Mouse (Mus musculus) spleen, postnatal 10 days (tissue): ENCODE measurements around the gene Rhod.
"Not testable (repeated sequence)": the region's sequence is repeated elsewhere in the genome, so short reads cannot be mapped to it uniquely, and the experiment has no call there.

Experiments
- DNase-seq, 2 experiments: peaks; one replicate each; pipeline ENCODE4 v3.0.0; 2021 to 2022; ENCODE audit warnings: low spot score in 2 of 2

The Rhod gene

GRCm38 (mm10) chr19:4439161-4439801 lies at the start of gene Rhod:
Gene Rhod (minus strand): TSS chr19:4439432.
- DNase-seq, result peak in 1 of 2 experiments; percentile 37

DNA sequence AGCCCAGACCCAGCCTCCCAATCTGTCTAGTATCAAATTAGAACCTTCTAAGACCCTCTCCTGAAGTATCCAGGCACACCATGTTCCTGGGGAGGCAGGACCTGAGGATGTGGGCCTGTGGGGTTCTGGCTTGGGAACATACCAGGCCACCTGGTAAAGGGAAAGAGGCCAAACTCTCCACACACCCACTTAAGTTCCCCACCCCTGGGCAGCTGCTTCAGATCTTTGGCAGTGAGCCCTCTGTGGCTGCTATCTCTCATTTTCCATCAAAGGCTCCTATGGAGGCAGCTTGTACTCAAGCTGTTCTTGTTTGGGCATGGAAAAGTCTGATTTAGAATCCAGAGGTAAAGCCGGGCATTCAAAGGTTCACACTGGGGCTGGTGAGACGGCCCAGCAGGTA lies 48.6 kb upstream of the Rhod start:
- no peak for DNase-seq

DNA sequence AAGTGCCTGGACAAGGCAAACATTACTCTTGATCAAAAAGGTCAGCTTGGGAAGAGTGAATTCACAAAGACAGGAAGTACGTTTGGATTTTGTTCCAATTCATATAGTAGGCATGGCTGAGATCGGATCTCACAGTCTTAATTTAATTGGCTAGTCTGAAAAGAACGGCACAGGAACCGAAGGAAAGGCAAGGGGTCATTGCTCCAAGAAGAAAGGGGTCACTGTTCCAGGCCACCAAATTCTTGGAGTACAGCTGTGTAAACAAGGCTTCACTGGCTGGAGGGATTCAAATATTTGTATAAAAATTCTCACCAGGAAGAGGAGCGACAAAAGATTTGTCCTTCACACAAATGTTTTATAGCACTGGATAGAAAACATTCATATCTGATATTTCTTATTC lies 45.8 kb upstream of the Rhod start:
- no peak for DNase-seq

DNA sequence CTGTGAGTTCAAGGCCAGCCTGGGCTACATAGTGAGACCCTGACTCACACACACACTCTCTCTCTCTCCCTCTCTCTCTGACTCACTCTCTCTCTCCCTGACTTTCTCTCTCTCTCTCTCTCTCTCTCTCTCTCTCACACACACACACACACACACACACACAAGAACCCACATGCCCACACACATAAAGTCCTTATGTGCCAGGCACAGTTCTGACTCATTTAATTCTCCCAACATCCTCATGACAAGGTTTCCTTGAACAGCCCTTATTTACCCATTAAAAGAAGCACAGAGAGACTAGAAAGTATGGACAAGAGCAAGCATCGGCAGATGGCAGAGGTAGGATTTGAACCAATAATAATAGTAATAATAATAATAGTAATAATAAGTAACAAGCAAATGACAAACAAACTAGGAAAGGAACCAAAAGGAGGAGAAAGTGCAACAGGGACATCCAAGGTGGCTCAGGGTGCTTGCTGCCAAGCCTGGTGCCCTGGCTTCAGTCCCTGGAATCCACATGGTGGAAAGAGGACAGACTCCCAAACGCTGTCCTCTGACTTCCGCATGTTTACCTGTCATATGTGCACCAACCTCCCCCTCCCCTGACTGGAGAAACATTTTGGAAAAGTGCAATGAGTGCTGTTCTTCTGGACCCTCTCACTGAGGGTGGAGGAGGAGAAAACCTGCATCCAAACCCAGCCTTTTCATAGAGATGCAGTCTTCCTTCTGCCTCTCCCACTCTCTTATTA lies 43.1 kb upstream of the Rhod start:
- DNase-seq, result no peak

DNA sequence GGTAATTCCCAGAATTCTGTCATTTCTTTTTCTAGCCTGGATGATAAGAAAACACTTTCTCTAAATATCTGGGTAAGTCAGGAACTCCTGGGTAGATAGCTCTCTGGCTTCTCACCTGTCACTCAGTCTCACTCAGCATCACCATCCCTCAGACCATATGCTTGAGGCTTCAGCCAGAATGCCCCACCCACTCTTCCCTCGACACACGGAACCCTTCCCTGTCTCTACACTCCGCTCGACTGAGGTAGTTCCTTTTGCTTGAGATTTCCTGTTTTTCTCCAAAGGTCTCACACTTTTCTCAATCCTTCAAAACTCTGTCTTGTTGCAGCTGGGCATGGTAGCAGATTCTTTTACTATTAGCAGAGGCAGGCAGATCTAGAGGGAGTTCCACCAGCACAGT lies 42.1 kb upstream of the Rhod start:
- DNase-seq, result no peak

- DNase-seq, result no peak
Measured at GRCm38 (mm10) chr19:4480041-4480440, 40.8 kb upstream of the Rhod start.

DNA sequence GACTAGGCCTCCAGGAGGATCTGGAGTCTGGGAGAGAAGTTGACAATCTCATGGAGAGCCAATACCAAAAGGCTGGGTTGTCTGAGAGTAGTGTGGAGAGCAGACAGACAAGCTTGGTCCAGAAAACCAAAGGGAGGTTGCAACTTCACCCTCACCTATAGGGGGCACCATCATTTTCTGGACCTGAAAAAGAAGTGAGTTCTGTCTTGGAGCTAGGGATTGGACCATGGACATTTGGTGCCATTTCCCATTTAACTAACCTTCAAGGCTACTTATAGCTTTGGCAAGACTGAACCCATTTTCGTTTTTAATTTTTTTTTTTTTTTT lies 38.9 kb upstream of the Rhod start:
- no peak for DNase-seq

DNA sequence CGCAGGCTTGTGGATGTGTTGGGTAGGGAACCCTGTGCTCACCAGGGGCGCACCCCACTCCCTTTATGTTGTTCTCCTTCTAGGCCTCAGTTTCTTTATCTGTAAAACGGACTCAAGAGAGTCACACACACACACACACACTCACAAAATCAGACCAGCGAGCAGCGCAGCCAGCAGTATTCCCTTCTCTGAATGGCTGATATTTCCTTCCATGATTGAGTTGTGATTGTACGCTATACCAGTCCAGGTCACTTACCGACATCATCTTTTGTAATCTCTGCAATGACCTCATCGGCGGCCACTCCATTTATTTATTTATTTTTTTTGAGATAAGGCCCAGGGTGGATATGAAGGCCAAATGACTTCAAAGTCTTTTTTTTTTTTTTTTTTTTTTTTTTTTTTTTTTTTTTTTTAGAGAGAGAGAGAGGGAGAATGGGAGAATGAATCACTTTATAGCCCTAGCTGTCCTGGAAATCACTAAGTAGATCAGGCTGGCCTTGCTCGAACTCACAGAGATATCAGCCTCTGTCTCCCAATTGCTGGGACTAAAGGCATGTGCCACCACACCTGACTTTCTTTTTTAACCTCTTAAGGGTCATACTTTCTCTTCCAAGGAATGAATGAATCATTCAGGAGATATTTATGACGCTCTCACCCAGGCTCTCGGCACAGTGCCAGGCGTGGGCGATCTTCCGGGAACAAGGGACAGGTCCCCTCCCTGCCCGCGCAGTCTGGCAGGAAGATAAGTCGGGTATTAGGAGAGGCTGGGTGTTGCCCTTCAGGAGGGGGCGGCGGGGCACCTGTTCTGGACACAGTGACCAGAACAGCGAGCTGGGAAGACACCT lies 38.3 kb upstream of the Rhod start, which contains the start of gene Syt12:
Gene Syt12, minus strand, starts transcription at position 103 of the 845 bp plus-strand sequence.
- peak in 1 of 2 experiments; percentile 20 for DNase-seq

DNA sequence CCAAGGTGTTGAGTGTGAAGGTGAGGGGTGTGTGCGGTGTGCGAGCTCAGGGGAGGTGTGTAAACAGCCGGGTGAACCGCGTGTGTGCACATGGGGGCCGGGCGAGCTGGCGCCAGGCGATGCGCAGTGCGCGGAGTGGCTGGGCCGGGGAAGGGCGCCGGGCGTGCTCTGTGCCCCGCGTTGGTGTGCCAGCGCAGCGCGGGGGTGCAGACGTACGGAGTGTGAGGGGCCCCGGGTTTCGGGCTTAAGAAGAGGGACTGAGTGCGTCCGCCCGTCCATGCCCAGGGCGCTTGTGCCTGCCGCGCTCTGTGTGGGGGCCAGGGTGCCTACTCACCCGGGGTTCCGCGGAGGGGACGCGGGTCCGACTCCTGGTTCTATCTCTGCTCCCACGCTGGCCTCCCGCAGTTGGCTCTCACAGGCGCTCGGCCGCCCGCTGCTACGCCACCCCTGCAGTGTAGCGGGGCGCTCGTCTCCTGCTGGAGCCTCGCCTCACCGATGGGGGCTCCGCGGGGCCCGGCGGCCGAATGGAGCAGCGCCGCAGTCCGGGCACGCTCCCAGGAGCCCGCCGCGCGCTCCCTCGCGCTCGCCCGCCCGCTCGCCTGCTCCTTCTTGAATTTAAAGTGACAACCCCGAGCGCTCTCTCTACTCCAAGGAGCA lies 37.5 kb upstream of the Rhod start:
- DNase-seq, result no peak

- DNase-seq, result no peak
Measured at GRCm38 (mm10) chr19:4475224-4475925, 36.1 kb upstream of the Rhod start.

DNA sequence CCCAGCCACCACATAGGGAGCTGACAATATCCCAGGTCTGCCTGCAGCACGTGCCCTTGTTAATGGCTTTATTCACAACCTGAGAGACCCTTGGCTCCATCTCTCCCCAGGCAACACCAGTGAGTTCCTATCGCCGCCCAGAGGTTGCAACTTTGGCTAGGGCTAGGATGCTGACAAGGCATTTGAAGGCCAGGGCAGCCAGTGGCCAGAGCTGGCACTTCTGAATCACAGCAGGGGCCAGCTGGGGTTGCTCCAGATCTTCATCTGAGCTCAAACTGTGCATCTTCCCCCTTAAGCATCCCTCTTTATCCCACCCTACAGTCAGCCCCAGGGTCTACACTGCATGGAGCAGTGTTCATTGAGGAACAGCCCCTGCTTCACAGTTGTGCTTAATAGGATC lies 35.5 kb upstream of the Rhod start:
- no peak for DNase-seq

- no peak for DNase-seq
Measured at GRCm38 (mm10) chr19:4473549-4473948, 34.3 kb upstream of the Rhod start.

DNA sequence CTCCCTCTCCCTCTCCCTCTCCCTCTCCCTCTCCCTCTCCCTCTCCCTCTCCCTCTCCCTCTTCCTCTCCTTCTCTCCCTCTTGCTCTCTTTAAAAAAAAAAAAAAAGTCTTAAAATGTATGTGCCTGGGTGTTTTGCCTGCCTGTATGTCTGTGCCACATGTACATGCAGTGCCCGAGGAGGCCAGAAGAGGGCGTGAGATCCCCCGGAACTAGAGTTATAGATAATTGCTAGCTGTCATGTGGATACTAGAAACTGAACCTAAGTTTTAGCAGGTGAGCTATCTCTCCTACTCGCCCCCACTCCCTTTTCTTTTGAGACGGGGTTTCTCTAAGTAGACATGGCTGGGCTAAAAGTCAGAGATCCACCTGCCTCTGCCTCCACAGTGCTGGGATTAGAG lies 29.1 kb upstream of the Rhod start:
- DNase-seq, result peak; percentile 19 to 67

DNA sequence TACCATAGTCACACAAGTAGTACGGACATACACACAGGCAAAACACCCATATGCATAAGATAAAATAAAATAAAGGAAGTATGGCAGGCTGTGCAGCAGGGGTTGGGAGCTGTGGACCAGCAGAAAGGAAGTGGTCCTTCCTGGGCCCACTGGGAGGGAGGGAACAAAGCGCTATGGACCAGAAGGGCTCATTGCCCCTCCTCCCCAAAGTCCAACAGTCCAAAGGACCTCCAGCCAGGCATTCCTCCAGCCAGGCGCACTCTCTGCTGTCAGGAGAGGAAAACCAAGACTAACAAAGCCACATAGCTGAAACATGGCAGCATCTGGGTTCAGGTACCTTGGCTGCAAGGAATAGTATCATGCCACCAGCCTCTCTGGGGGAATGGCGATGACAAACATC lies 25.4 kb upstream of the Rhod start:
- DNase-seq, result no peak

- no peak for DNase-seq
Measured at GRCm38 (mm10) chr19:4461981-4462380, 22.7 kb upstream of the Rhod start.

DNA sequence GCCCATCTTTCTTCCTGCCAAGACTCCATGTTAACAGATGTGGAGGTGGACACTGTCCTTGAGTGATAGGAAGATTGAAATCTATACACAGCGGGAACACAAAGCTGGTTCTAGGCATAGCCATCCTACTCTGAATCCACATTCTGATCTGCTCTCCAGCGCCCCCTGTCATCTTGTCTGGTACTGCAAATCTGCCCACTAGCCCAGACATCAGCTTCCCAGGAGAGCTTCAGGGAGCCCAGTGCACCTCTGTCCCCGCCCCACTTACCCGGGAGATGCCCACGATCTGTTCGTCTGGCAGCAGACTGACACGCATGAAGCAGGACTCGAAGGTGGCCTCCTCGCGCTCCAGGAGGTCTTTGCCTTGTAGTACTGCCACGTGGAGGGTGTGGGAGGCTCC lies 17.0 kb upstream of the Rhod start:
- peak; percentile 68 to 80 for DNase-seq

DNA sequence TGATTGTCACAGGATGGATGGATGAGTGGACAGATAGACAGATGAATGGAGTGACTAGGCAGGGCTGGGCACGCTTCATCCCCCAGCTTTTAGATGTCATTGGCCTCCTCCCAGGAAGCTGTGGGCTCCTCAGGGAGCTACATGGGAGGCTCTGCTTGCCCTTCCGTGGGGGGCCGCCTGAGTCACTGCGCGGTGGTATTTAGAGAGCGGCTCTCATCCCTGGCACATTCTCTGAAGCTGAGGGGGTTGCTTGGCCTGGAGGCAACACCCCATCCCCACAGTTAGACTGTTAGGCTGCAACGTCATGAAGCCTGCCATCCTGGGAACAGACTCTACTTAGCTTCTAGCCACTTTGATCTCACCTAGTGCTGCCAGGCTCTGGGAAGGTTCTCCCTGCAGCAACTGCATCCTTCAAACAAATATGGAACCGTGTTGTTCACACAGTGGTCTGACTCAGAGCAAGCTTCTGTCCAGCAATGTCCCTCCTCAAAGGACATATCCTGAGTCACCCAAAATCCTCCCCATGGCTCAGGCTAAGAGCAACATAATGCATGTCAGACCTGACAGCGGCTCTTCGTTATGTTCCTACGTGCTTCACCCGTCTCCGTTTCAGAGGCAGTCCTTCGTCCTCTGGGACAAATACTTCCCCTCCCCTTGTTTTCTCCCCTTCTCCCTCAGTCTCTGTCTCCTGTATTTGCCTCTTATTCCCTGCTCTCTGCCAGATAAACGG lies 16.0 kb upstream of the Rhod start:
- DNase-seq, result no peak

GRCm38 (mm10) chr19:4454040-4454439 lies 14.8 kb upstream of the Rhod start:
- not testable (repeated sequence) for DNase-seq

DNA sequence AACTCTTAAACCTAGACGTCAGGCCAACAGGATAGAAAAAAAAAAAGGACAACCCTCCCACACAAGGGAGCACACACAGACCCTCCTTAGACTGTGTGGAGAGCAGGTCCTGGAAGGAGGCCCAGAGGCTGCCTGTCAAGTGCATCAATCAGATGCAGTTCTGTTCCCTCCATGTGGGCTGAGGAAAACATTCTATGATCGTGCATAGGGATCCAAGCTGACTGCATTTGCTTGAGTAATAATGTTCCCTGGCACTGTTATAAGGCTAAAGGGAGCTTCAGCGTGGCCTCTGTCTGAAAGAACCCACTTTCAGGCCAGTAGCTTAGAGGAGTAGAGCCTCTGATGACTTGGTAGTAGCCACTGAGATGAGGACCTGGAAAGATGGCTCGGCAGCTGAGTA lies 13.3 kb upstream of the Rhod start:
- DNase-seq, result no peak

GRCm38 (mm10) chr19:4451965-4452364 lies 12.7 kb upstream of the Rhod start:
- no peak for DNase-seq

DNA sequence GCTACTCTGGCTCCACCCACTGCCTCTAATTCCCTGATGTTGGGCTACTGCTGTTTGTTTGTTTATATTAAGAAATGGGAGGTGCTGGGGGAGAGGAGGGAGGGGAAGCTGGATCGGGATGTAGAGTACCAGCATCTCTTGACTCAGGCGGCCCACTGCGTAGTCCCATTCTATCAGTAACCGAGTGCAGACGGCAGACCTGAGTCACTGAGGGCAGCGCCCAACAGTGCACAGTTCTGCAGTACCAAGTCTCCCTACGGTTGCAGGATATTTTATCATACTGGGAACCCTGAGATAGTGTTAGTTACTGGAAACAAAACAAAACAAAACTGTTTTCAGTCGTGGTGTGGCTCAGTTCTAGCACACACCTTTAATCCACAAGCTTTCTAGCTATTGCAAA lies 11.9 kb upstream of the Rhod start:
- no peak for DNase-seq
